Mouse (Mus musculus) spleen, adult 2 months (tissue): Measurements from ENCODE around the gene Foxl2.

ENCODE experiments used
- CTCF ChIP-seq: fragments of 200-500 bp; IDR thresholded peaks from 2 replicates; pipeline ENCODE4 v1.5.1; 2011; ENCODE audit warnings: mild to moderate bottlenecking, inconsistent platforms; ENCODE audit not compliant: insufficient read depth, insufficient read length, insufficient replicate concordance; ENCODE audit errors: extremely low read depth
- POLR2A ChIP-seq: fragments of 200-500 bp; IDR thresholded peaks from 2 replicates; pipeline ENCODE4 v1.6.1; 2011; ENCODE audit warnings: low read depth, low read length, inconsistent platforms

GRCm38 (mm10) chr9:98963661-98964060 lies 8.6 kb downstream of the Foxl2 start:
- no peak for TF ChIP-seq POLR2A
- TF ChIP-seq CTCF = no peak
